Mouse (Mus musculus) cerebellum, adult 11 months (tissue): ENCODE data around the gene Phf14.
"Not testable (repeated sequence)": the region's sequence is repeated elsewhere in the genome, so short reads cannot be mapped to it uniquely, and the experiment has no call there.

ENCODE experiments used
- DNase-seq: peaks from one replicate; pipeline ENCODE4 v3.0.0; 2022

Phf14 gene

GRCm38 (mm10) chr6:11907269-11908032 is at the start of gene Phf14, which contains the start of gene Ndufa4:
Gene Phf14 (plus strand): TSS chr6:11907809.
Gene Ndufa4 (minus strand): TSS chr6:11907497.
- DNase-seq = peak; percentile 95

- not testable (repeated sequence) for DNase-seq
Observed at GRCm38 (mm10) chr6:11875364-11875763, 32.2 kb upstream of the Phf14 start.

GRCm38 (mm10) chr6:11900809-11901310 is 6.7 kb upstream of the Phf14 start:
- no peak for DNase-seq

DNA sequence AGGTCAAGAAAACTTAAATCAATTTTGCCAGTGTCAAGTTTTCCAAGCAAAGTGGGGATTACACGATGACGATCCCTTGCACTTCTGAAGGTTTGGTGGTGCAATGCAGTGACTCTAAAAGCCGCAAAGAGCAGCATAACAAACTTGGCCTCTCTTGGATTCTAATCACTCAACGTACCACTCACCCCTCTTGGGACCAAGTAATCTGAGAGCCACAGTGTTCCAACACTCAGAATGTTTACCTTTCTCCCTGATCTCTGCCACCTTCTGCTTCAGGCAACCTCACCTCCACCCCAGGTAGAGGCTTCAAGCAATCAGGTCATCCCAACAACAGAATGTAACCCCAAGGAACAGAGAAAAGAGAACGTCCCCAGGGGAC is 730 bp upstream of the Phf14 start:
- DNase-seq = no peak

GRCm38 (mm10) chr6:11908170-11908569 is 561 bp downstream of the Phf14 start:
- no peak for DNase-seq

- peak; percentile 81 for DNase-seq
Observed at GRCm38 (mm10) chr6:11925496-11926041, 18.0 kb downstream of the Phf14 start.

- no peak for DNase-seq
Observed at GRCm38 (mm10) chr6:11926082-11926595, 18.5 kb downstream of the Phf14 start.

GRCm38 (mm10) chr6:11927485-11927884 is 19.9 kb downstream of the Phf14 start:
- no peak for DNase-seq

GRCm38 (mm10) chr6:11933403-11933802 is 25.8 kb downstream of the Phf14 start:
- no peak for DNase-seq

DNA sequence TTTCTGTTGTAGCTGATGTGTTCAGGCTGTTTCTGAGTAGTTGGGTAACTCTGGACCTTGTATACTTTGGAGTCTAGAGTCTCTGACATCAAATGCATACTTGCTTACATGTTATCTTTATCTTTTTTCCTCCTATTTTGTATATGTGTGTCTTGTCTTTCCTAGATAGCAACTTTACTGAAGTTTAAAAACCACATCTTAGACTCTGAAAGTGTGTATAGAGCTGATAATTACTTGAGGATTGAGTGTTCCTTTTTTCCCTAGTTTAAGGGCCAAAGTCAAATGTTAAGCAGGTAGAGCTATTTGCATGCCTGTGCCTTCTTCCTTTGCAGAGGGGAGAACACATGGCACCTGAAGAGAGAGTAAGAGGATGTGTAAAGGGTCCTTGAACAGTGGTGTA is 33.3 kb downstream of the Phf14 start:
- DNase-seq = no peak

GRCm38 (mm10) chr6:11942089-11942488 is 34.5 kb downstream of the Phf14 start:
- no peak for DNase-seq

GRCm38 (mm10) chr6:11948100-11948499 is 40.5 kb downstream of the Phf14 start:
- no peak for DNase-seq

- no peak for DNase-seq
Observed at GRCm38 (mm10) chr6:11960172-11960571, 52.6 kb downstream of the Phf14 start.

- no peak for DNase-seq
Observed at GRCm38 (mm10) chr6:11993782-11994181, 86.2 kb downstream of the Phf14 start.

DNA sequence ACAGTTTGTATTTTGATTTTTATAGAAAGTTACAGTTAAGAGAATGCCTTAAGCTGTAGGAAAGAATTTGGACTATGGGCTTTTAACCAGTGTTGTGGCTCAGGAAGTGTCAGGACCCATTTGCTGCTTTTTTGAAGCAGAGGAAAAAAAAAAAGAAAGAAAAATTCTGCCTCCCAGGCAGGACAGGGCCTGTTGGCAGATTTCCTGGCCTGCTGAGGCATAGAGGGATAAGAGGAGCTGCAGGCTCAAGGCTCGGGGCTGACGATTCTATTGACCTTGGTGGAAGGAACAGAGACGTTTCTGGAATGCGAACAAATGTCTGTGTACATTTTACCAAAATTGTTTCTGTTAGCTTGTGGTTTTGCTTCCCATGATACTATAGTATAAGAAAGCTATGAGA is 91.0 kb downstream of the Phf14 start:
- no peak for DNase-seq

DNA sequence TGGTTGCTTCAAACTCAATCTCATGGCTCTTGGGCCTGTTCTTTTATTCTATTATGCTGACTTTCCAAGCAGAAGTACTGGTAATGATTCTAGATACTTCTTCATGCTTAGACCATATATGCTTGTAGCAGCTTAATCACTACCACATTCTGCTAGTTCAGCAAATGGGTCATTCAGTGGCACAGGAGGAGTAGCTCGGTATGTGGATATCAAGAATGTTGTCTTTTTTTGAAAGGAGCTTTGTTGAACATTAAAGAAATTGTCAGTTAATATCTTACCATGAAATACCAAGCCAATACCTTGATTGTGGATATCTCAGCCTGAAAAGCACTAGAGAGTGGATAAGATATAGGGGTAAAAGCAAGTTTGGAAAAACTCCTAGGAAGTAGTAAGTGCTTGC is 91.9 kb downstream of the Phf14 start:
- no peak for DNase-seq

- DNase-seq = no peak
Observed at GRCm38 (mm10) chr6:12005455-12005854, 97.8 kb downstream of the Phf14 start.

GRCm38 (mm10) chr6:12006001-12006400 is 98.4 kb downstream of the Phf14 start:
- DNase-seq = no peak

GRCm38 (mm10) chr6:12012103-12012502 is 104.5 kb downstream of the Phf14 start:
- no peak for DNase-seq

GRCm38 (mm10) chr6:12014035-12014434 is 106.4 kb downstream of the Phf14 start:
- DNase-seq = no peak

DNA sequence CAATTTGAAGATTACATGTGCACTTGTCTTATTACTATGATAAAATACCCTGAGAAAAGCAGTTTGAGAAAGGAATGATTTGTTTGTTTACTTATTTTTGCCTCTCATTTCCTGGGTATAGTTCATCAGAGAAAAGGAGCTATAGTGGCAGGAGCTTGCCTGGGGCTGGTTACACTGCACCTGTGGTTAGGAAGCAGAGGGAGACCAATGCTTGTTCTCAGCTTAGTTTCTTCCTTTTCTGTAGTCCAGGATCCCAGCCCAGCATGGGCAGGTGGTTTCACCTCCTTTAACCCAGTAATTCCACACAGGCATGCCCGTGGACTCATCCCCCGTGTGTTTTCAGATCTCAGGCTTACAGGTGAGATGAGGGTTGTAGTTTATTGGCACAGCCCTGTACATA is 107.1 kb downstream of the Phf14 start:
- no peak for DNase-seq

DNA sequence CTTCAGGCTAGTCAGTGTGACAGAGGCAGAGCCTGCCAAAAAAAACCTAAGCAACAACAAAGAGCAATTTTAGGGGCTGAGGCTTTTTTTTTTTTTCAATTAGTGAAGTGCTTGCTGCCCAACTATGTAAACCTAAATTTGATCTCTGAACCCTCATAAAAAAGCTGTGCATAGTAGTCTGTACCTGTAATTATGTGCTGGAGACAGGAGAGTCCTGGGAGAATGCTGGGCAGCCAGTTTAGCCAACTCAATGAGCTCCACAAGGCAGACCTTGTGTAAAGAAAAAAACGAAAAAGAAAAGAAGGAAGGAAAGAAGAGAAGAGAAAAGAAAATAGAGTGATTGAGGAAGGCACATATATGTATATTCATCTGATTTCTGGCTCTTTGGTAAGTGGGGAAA is 112.1 kb downstream of the Phf14 start:
- no peak for DNase-seq

DNA sequence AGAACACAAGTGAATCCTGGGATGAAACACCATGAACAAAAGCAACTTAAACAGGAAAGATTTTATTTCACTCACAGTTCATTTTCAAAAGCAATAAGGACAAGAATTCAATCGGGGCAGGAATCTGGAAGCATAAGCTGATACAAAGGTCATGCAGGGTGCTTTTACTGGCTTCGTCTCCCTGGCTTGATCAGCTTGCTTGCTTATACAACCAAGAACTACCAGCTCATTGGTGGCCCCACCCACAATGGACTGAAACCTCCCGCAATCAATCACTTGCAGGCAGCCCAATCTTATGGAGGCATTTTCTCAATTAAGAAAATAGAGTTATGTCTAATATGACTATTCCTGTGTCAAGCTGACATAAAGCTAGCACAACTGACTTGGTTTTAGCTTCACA is 112.5 kb downstream of the Phf14 start:
- DNase-seq = no peak

DNA sequence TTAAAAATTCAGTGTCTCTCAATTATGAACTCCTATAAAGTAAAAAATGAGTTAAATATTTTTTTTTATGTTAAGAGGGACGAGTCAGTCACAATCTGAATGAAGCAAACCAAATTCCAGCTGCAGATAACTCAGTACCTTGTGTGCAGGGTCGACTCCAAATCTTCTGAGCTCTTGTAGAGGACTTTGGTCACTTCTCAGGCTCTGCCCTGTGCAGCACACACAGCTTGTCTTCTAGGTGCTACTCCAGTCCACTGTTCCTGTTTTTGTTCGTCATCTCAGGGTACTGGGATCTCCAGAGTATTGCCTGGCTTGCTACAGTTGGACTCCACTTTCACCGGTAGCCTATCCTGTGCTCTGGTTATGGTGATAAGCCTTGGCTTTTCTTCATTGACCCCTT is 113.1 kb downstream of the Phf14 start:
- no peak for DNase-seq
